Mouse (Mus musculus): ENCODE results near the gene Sde2. TPM values are rescaled to one million over a fixed set of nuclear protein-coding genes. Genes with fewer than 3 reads are reported as not detected.
A peak's percentile ranks its signal among the peaks of the same experiment; 100 is the strongest.

The Sde2 gene
- 28.8 and 33.6 TPM in 2 replicates for polyA plus RNA-seq (2015; fragmentation: Nextera tagmentation; extraction: Ambion mirVana)

DNA sequence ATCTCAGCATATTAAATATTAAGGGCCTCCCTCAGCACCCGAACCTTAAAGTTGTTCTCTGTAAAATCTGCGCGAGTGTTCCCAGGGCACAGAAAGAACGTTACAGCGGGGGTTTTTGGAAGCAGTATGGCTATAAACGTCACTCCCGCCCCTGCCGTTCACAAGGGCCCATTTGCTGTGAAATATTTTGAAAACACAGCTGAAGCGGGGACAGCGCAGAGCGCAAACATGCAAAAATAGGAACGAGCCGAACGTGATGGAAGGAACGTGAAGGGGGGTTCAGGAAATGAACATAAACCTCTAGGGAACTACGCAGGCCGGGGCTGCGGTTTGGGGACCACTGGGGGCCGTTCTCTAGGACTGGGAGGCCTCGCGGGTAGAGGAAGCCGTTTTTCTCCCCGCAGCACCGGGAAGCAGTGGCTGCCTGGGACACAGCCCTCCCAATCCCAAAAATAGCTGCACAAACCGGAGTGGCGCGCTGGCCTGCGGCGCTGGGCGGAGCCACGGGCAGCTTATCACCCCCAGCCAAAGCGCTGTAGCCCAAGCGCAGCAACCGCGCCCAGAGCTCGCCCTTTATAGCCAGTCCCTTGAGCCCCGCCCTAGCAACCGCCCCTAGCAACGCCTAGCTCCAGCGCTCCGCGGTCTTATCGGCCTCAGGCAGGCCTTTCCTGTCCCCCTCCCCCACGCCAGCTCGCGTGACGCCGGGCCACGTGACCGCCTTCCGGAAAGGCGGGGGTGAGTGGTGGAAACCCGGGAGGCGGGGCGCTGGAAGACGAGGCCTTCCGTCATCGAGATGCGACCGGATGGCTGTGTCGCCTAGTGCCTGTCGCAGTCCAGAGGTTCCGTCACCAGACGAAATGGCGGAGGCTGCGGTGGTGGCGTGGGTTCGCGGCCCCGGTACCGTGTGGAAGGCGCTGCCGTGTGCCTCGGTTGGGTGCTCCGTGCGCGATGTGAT is at the start of gene Sde2:
Gene Sde2 (plus strand): TSS at position 812 of the 955 bp plus-strand sequence.
- peak within 1 kb of the TSS; percentile 77 for H3K9ac ChIP-seq (replicated peaks)
- H3K9me3 ChIP-seq = no peaks in the 10 kb centered on the region
- H3K27ac ChIP-seq = peak within 1 kb of the TSS; percentile 98
- ATAC-seq = peak; percentile 97
- no peaks in the 10 kb centered on the region for H3K27me3 ChIP-seq
- H3K36me3 ChIP-seq = peaks cover 11% of the 10 kb centered on the region
- peak within 1 kb of the TSS; percentile 67 for H3K4me2 ChIP-seq (replicated peaks)
- peaks cover 47% of the 10 kb centered on the region for H3K4me1 ChIP-seq (replicated peaks)
- under 1% methylated on average over 77 of the region's 77 CpGs for whole genome bisulfite sequencing
- peak within 1 kb of the TSS; percentile 62 for H3K4me3 ChIP-seq (replicated peaks)

DNA sequence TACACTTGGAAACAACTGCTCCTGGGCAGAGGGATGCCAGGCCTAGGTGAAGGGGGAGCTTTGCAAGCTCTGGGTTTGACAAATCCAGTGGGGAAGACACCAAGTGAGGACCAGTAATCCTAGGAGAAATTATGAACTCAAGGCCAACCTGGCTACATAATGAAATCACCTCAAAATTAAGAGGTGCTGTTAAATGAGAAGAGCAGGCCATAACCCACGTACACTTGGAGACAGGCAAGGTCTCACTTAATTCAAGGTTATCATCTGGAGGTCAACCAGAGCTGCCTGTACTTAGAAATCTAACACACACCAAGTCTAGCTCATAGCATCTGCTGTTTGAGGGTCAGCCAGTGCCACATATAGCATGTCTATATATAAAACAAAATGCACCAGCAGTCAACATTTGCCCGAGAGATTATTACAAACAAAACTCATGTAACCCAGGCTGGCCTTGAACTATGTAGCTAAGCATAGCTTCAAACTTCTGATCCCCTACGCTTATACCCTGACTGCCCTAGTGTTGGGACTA is 49.4 kb upstream of the Sde2 start:
- H3K27ac ChIP-seq = no peak overlapping the region
- no peaks in the 10 kb centered on the region for H3K27me3 ChIP-seq
- H3K4me2 ChIP-seq (replicated peaks) = no peak overlapping the region
- H3K36me3 ChIP-seq = peaks cover 62% of the 10 kb centered on the region
- H3K9me3 ChIP-seq = no peaks in the 10 kb centered on the region
- 88% methylated on average over 3 of the region's 3 CpGs for WGBS
- H3K4me3 ChIP-seq (replicated peaks) = no peak overlapping the region
- H3K4me1 ChIP-seq (replicated peaks) = peaks cover 7% of the 10 kb centered on the region; the same call in 1 of the 2 replicates
- H3K9ac ChIP-seq (replicated peaks) = no peak overlapping the region
- 0 out of 2 replicates have a peak, but pooled peaks have one; percentile 44 for ATAC-seq

DNA sequence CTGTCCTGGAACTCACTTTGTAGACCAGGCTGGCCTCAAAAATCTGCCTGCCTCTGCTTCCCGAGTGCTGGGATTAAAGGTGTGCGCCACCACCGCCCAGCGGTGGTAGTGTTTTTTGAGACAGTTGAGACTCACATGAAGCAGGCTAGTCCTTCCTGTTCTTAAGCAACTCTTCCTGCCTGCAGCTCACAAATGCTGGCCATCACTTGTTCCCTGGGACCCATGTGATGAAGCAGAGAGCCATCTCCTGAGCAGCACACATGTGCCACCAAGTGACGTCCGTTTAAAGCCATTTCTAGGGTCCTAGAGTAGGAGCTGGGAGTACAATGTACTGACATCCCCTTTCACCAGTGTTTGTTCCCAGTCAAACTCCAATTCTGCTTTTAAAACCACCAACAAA is 47.0 kb upstream of the Sde2 start:
- Histone ChIP-seq H3K27ac (no peak overlapping the region), H3K4me1 (replicated peaks) (peaks cover 27% of the 10 kb centered on the region), H3K36me3 (peaks cover 82% of the 10 kb centered on the region), H3K4me3 (replicated peaks) (no peak overlapping the region), H3K4me2 (replicated peaks) (no peak overlapping the region), H3K27me3 (no peaks in the 10 kb centered on the region), H3K9ac (replicated peaks) (no peak overlapping the region), H3K9me3 (no peaks in the 10 kb centered on the region)
- no peak for ATAC-seq
- WGBS = 93% methylated on average over 6 of the region's 6 CpGs

DNA sequence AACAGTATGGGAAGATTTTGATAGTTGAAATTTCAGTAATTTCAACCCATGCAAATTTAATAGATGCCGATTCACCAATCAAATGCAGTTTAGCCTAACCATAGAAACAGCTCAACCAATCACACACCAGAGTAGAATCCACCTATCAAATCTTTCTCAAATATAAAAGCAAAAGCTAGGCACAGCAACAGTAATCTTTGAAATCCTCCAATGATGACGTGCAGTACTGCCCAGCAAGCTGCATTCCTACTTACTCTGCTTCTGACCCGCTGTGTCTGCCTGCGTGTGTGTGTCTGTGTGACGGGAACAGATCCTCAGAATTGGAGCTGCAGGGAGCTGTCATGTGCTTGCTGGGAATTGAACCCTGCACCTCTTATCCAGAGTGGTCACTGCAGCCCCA is 42.1 kb upstream of the Sde2 start:
- H3K4me1 ChIP-seq (replicated peaks) = peaks cover 49% of the 10 kb centered on the region
- ATAC-seq = no peak
- peak overlapping the region; percentile 12; the same call in 1 of the 2 replicates for H3K4me3 ChIP-seq (replicated peaks)
- no peak overlapping the region for H3K9ac ChIP-seq (replicated peaks)
- no peaks in the 10 kb centered on the region for H3K27me3 ChIP-seq
- H3K9me3 ChIP-seq = no peaks in the 10 kb centered on the region
- H3K36me3 ChIP-seq = peaks cover 64% of the 10 kb centered on the region
- no peak overlapping the region; the same call in 1 of the 2 replicates for H3K27ac ChIP-seq
- 78% methylated on average over 5 of the region's 5 CpGs for whole genome bisulfite sequencing
- peak overlapping the region; percentile 22; the same call in 1 of the 2 replicates for H3K4me2 ChIP-seq (replicated peaks)

DNA sequence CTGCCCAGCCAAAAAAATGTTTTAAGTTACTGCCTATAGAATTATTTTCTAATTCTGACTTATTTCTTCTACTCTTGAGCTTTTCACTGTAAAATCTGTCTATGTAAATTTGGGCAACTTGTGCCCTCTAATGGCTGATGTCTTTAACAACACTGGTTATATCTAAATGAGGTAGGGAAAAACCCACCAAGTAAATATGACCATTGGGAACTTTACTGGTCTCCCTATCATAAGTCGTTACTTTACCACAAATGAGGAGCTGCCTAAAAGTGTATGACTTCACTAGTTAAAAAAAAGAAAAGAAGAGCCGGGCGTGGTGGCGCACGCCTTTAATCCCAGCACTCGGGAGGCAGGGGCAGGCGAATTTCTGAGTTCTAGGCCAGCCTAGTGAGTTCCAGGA is 40.0 kb upstream of the Sde2 start:
- peaks cover 43% of the 10 kb centered on the region for H3K36me3 ChIP-seq
- peak overlapping the region; percentile 99 for H3K4me3 ChIP-seq (replicated peaks)
- no peak overlapping the region for H3K27ac ChIP-seq
- peak overlapping the region; percentile 60 for H3K4me2 ChIP-seq (replicated peaks)
- no peaks in the 10 kb centered on the region for H3K9me3 ChIP-seq
- H3K4me1 ChIP-seq (replicated peaks) = peaks cover 63% of the 10 kb centered on the region
- H3K27me3 ChIP-seq = no peaks in the 10 kb centered on the region
- 74% methylated on average over 7 of the region's 7 CpGs for WGBS
- 0 out of 2 replicates have a peak overlapping the region, but pooled peaks have one; percentile 52 for H3K9ac ChIP-seq (replicated peaks)
- no peak for ATAC-seq

DNA sequence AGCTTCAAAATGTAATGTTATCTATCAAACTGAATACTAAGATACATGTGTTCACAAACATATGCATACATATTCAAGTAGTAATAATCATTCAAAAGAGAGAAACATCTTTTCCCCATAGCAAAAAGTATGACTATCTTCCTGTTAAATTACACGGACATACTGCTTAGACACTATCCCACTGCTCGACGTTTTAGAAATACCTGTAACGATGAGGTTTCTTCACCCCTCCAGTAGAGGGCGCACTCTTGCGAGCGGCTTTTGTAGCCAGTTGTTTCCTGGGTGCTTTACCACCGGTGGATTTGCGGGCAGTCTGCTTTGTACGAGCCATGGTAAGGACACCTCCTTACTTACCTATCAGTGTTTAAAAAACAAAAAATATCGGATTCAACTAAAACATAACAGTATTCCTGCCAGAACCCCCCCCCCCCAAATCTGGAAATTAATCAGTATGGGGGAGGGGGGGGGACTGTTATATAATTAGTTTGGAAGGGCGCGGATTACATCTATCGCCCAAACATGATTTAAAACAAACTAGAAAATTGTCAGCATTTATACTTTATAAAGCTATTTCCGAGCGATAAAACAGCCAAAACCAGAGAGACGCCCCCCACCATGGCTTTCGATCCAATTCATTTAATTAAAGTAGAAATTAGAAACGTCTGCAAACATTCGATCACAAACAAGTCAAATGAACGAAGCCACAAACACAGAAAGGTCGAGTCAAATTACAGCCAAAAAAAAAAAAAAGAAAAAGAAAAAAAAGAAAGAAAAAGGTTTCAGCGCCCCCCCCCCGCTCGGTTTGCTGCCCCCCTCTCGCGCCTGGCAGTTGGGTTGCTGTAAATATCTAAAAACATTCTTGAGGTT is 39.1 kb upstream of the Sde2 start:
- Histone ChIP-seq H3K9ac (replicated peaks) (peak overlapping the region; percentile 100), H3K36me3 (peaks cover 34% of the 10 kb centered on the region), H3K4me3 (replicated peaks) (peak overlapping the region; percentile 99), H3K27me3 (no peaks in the 10 kb centered on the region), H3K27ac (peak overlapping the region; percentile 100), H3K4me2 (replicated peaks) (peak overlapping the region; percentile 44), H3K4me1 (replicated peaks) (peaks cover 59% of the 10 kb centered on the region), H3K9me3 (no peaks in the 10 kb centered on the region)
- WGBS = 4% methylated on average over 27 of the region's 27 CpGs
- ATAC-seq = no peak

DNA sequence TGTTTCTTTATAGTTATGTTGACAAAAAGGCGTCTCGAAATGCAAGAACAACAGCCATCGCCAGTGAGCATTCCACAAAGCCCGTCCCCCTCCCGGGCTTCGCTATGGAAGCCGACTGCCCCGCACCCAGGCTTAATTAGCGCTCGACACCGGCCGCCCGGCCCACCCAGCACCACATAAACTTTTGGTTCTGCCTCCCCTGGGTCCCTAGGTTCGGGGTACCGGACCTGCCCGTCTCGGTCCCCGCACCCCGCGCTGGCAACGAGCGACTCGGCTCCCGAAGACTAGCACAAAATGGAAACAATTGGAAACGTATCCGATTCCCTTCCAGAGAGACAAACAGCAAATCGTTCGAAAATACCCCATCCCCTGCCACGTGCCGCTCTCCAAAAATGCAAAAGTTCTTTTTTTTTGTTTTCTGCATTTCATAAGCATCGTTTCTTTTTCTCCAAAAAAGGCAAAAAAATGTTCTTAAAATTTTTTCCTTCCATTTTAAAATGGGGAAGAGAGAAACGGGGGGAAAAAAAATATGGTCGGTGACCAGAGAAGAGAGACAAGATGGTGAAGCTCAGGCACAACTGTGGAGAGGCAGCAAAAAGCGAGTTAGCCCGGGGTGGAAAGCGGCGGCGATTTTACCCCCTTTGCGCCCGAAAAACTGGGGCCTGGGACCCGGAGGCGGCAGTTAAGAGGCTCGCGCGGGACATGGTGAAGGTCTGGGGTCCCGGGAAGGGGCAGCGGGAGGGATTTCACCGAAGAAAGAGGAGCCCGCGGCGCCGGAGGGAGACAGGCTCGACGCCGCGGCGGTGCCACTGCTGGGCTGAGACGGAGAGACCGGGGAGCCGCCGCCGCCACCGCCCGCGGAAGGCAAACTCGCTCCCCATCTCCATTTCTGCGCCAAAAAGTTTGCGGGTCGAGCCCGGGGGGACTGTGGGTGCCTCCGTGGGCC is 38.2 kb upstream of the Sde2 start:
- Histone ChIP-seq H3K27me3 (no peaks in the 10 kb centered on the region), H3K27ac (peak overlapping the region; percentile 100), H3K4me3 (replicated peaks) (peak overlapping the region; percentile 99), H3K9me3 (no peaks in the 10 kb centered on the region), H3K4me1 (replicated peaks) (peaks cover 50% of the 10 kb centered on the region), H3K36me3 (peaks cover 25% of the 10 kb centered on the region), H3K9ac (replicated peaks) (peak overlapping the region; percentile 100), H3K4me2 (replicated peaks) (peak overlapping the region; percentile 44)
- WGBS = under 1% methylated on average over 71 of the region's 71 CpGs
- peak; percentile 41 for ATAC-seq

DNA sequence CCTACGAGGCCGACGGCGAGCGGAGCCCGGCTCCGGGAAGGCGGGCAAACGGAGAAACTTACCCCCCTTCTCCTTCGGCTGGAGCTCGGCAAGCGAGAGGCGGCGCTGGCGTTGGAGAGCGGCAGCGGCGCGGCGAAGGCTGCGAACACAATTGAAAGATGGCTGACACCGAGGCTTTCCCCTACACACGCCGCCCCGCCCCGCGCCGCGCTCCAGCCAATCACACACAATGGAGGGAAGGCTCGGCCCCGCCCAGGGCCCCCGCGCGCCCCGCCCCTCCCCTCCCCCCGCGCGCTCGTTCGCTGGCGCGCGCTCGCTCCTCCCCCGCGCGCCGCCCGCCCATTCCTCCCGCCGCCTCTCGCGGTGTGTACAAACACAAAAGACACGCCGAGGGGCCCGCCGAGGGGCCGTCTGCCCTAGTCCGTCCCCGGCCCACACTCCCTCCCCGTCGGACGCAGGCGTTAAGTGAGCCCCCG is 37.5 kb upstream of the Sde2 start:
- H3K4me1 ChIP-seq (replicated peaks) = peaks cover 45% of the 10 kb centered on the region
- ATAC-seq = peak; percentile 95
- H3K36me3 ChIP-seq = peaks cover 19% of the 10 kb centered on the region
- peak overlapping the region; percentile 100 for H3K27ac ChIP-seq
- peak overlapping the region; percentile 70 for H3K4me2 ChIP-seq (replicated peaks)
- H3K27me3 ChIP-seq = no peaks in the 10 kb centered on the region
- 0% methylated on average over 26 of the region's 65 CpGs for WGBS
- H3K9me3 ChIP-seq = no peaks in the 10 kb centered on the region
- H3K4me3 ChIP-seq (replicated peaks) = peak overlapping the region; percentile 99
- peak overlapping the region; percentile 100 for H3K9ac ChIP-seq (replicated peaks)

DNA sequence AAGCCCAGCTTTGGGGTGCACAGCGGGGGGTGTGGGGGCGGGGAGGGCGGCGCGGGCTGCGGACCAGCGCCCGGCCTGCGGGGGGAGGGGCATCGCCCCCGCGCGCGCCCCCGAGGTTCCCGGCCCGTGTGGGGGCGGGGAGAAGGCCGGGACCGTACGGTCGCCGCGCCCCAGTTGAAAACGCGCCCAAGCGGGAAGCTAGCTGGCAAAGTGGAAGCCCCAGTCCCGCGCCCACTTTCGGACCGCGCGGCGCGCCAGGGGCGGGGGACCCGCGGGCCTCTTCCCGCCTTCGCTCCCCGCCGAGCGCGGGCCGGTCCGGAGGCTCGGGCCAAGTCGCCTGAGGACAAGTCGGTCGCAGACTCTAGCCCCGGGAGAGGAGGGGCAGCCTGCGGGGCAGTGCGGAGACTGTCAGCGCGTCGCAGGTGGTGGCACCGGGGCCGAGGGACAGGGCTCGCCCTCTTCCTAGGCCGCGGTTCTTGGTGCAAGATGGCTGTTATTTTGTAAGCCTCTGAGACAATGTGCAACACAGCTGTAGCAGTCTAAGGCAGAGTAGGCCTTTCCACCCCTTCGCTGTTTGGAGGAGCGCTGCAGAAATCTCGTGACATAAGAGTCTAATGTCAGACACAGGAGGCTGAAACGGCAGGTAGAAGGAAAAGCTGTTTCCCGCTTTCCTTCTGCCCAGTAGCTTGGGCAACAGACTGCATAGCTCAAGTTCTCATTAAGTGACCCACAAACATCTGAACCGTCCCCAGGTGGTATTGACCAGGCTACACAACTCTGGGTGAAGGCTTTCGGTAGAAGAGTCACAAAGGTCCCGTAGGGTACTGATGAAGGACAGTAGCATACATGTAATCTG is 36.8 kb upstream of the Sde2 start, which contains the start of gene H3f3a:
Gene H3f3a (minus strand): TSS at position 59 of the 856 bp plus-strand sequence.
- Histone ChIP-seq H3K4me3 (replicated peaks) (peak within 1 kb of the TSS; percentile 99), H3K4me1 (replicated peaks) (peaks cover 40% of the 10 kb centered on the region), H3K27me3 (no peaks in the 10 kb centered on the region), H3K9me3 (no peaks in the 10 kb centered on the region), H3K36me3 (peaks cover 15% of the 10 kb centered on the region), H3K4me2 (replicated peaks) (peak within 1 kb of the TSS; percentile 70), H3K9ac (replicated peaks) (peak within 1 kb of the TSS; percentile 100), H3K27ac (peak within 1 kb of the TSS; percentile 100)
- 1% methylated on average over 63 of the region's 69 CpGs for WGBS
- peak; percentile 79 for ATAC-seq
